Mouse (Mus musculus) spleen, postnatal 4 days (tissue): ENCODE results near the gene Chd9.
A peak's percentile ranks its signal among the peaks of the same experiment; 100 is the strongest.
"Not testable (repeated sequence)": the region's sequence is repeated elsewhere in the genome, so short reads cannot be mapped to it uniquely, and the experiment has no call there.

Experiments used
- DNase-seq, 2 experiments: peaks; one replicate each; pipeline ENCODE4 v3.0.0; 2022; ENCODE audit warnings: low spot score in 2 of 2

The Chd9 gene

DNA sequence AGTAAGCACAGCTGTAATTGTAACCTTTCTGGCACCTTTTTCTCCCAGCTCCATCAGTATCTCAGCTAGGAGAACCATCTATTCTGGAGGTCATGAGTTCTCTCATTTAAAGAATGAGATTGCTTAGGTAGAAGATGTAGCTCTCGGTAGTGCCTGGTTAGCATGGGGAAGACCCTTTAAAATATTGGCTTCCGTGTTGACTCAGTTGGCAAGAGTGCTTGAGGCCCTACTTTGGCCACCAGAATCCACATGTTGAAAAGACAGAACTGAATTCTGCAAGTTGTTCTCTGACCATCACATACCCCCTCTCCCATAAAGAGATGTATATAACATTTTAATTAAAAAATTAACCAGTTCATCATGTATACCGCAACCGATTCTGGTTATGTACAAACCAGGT, 78.8 kb downstream of the Chd9 start:
- no peak for DNase-seq

DNA sequence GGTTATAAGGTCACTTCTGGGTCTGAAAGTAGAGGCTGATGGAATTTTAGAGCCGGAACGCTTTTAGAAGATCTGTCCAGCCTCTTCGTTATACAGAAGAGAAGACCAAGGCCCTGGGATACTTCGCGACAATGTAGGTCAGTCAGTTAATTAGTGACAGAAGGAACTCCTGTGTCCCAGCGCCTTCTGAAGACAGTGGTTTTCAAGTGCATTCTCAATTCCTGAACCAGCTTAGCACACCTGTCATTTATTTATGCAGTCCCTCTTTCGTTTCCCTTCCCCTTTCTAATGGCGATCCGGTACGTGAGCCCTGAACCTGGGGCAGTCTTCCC, 79.3 kb downstream of the Chd9 start:
- no peak for DNase-seq

DNA sequence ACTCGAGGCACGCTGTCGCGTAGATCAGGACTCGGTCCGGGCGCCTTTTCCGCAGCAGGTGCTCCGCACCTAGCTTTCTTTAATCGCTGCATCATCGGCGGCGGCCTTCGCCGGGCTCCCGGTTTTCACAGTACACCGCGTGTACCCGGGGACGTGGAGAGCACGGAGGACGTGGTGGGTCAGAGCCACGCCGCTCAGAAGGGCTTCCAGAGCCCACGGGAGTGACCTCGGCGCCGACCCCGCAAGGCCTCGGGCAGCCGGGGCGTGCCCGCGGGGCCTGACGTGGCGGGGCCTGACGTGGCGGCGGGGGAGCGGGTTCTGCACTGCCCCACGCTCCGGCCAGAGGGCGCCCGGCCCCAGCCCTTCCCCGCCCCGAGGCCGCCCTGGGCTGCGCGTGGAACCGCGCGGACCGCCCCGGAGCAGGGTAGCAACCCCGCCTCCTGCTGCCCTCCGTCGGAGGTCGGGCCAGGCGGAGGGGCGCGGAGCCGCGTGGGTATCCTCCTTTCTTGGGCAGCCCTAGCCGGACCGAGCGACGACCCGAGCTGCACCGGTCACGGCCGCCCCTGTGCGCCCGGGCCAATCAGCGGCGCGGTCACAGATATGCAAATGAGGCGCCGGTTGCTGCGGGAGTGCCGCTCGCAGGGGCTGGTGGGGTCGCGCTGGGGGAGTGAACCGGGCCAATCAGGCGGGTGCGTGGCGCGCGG, 79.8 kb downstream of the Chd9 start:
- peak; percentile 91 to 97 for DNase-seq

DNA sequence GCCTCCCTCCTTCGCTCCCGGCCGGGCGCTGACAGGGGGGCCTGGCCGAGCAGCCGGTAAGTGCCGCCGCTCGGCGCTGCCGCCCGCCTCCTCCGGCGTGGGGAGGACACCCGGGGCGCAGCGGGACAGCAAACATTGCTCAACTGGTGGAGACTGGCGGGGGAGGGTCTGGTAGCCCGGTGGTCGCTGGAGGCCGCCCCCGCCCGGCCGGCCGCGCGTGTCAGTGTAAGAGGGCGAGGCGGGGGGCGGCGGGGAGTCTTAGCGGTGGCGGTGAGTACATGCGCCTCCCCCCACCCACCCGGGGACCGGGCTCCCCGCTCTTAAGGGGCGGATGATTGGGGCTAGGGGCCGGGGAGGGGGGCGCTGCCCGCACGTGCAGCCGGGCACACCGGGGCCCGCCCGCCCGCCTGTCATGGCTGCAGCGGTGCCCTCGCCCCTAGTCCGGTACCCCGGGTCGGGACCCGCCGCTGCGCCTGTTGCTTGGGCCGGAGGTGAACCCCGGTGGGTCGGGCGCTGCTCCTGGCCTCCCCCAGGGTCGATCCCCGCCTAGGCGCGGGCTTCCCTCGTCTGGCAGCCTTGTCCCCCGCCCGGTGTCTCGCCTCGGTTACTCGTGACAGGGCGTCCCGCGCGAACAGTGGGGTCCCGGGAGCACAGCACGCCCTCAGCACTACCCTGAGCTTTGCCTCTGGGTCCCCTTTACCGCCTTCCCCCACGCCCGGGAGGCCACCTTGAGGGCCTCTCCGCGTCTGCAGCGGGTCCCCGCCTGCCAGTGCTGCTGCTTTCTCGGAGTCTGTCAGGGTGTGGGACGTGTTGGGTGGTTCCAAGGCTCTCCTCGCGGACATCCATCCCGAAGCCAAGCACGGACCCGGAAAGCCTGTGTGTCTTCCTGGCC, 80.7 kb downstream of the Chd9 start:
- DNase-seq, result peak; percentile 48 to 82

DNA sequence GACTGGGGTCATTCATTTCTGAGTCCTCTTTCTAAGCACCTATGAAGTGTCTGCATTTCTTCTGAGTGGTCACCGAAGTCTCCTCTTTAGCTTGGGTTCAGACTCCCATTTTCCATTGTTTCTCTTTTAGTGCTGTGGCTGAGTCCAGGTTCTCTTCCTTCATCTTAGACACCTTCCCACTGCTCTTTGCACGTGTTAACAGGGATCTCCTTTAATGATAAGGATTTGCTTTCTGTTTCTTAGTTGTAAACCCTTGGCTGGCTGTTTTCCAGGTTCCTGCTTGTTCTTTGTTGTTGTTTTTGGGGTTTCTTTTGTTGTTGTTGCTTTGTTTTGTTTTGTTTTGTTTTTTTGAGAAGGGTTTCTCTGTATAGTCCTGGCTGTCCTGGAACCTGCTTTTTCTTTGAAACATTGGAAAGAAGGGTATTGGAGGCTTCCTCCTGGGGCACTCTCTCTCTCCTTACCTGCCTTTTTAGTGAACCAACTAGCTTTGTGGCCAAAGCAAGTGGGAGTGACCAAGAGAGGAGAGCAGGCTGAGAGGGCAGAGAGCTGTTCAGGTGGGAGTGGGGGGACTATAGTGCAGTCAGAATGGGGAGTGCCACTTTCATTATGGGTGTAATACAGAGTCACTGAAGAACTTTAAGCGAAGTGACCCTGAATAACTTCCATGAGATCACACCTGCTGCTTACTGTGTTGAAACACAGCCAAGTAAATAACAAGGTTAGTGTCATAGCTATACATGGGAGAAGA, 95.2 kb downstream of the Chd9 start:
- DNase-seq, result no peak

DNA sequence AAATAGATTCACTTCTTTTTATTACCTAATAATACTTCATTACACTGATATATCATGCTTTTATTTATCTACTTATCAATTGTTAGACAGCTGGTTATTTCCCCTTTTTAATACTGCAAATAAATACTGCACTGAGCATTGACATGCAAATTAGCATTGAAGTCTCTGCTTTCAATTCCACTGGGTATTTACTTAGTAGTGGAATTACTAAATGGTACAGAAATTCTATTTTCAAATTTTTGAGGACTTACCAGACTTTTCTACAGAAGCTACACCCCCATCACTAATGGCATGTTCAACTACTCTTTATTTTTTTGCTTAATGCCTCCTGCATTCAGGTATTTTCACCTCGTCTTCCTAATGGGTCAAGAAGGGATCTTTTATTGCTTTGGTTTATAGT, 100.3 kb downstream of the Chd9 start:
- no peak for DNase-seq

DNA sequence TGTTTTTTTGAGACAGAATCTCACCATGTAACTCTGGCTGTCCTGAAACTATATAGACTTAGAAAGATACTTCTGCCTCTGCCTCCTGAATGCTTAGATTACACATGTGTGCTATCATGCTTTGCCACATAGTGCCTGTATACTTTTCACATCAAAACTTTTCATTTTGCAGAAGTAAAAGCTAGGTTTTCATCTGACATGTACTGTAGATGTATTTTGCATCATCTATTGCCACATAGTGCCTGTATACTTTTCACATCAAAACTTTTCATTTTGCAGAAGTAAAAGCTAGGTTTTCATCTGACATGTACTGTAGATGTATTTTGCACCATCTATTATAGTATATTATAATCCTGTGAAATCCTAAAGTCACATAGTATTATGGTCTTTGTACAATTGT, 102.0 kb downstream of the Chd9 start:
- DNase-seq, result not testable (repeated sequence)

DNA sequence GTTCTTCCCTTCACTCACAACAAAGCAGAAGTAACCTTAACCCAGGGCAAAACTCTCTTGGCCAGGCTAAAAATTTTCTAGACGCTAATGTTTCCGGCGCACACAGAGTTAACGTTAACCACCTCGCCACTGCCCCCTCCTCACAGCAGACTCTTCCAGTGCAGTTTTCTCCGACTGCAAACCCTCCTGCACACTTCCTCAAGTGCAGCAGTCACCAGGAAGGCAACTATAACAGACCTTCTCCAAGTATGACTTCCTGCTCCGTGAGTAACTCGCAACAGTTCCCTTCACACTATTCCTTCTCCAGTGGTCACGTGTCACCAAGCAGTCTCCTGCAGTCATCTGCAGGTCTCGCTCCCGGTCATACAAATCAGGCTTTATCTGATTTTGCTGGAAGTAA, 104.8 kb downstream of the Chd9 start:
- no peak for DNase-seq

DNA sequence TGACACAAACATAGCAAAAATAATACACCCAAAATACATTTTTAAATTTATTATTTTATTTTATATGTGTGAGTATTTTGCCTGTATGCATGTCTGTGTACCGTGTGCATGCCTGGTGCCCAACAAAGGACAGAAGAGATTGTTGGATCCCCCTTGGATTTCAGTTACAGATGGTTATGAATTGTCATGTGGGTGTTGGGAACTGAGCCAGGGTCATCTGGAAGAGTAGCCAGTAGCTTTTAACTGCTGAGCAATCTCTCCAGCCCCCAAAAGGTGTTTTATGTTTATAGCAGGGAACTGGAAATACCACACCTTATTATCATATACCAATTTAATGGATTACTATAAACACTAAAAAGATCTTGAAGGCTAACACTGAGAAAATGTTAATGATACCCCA, 106.6 kb downstream of the Chd9 start:
- DNase-seq, result no peak

DNA sequence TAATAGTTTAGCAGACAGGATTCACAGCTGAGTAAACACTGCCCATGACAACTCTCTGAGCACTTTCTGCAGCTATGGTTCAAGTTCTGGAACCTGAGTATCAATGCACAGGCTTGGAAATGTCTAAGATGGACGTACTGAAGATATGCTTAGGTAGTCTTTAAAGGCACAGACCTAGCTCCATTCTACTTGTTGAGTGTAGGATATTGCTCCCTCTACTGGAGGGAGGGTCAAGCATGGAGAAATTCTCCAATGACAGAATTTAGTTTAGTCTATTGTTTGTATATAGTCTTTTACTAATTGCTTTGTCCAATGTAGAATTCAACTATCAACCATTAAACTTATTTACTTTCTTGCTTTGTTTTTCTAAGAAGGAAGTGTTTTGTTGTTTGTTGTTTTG, 108.7 kb downstream of the Chd9 start:
- no peak for DNase-seq

DNA sequence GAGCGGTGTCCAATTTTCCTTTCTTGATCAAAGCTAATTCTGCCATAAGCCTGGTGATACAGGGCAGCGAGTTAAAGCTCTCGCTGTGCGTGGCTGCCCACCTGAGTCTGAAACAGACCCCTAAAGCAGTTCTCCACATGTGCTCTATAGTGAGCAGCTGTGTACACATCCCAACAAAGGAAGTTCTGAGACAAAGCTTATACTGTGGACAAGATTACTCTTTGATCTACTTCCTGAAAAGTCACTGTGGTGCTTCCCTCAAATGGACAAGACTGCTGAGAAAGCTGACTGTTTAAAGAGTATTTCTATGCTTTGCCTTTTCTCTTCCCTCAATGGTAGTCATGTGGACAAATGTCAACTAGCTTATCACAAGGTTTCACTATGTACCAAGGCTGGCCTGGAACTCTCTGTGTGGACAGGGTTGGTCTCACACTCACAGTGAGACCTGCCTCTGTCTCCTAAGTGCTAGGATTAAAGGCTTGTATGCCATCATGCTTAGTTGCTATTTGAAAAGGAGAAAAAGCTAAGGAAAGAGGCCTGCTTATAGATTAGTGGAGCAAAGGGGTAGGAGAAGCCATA, 110.3 kb downstream of the Chd9 start:
- DNase-seq, result no peak

DNA sequence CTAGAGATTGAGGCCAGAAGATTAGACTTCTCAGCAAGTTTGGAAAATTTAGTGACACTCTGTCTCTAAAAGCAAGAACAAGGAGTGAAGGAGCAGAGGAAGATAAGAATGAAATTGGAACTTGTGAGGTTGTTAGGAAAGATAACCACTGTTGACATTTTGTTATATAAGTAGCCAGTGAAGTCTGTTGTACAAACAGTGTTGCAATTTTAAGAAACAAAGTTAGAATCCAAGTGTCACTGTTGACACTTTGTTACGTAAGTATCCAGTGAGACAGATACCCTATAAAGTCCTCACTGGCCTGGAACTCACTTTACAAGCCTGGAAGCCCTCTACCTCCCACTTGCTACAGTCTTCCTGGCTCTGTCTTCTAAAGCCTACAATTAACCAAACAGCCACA, 111.7 kb downstream of the Chd9 start:
- no peak for DNase-seq

DNA sequence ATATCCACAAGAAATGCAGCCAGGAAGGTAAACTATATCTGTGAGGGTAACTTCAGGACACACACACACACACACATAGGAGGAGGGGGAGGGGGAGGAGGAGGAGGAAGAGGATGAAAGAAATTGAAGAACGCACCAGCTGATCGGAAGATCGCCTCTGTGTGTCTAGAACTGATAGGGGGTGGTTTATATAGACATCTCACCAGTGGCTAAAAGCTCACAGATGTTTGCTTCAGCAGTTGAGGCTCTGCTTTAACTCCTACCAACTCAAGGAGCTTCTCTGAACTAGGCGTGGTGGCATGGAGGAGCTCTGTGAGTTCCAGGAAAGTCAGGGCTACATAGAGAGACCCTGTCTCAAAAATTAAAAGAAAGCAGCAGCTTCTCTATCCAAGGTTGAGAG, 115.6 kb downstream of the Chd9 start:
- no peak for DNase-seq

DNA sequence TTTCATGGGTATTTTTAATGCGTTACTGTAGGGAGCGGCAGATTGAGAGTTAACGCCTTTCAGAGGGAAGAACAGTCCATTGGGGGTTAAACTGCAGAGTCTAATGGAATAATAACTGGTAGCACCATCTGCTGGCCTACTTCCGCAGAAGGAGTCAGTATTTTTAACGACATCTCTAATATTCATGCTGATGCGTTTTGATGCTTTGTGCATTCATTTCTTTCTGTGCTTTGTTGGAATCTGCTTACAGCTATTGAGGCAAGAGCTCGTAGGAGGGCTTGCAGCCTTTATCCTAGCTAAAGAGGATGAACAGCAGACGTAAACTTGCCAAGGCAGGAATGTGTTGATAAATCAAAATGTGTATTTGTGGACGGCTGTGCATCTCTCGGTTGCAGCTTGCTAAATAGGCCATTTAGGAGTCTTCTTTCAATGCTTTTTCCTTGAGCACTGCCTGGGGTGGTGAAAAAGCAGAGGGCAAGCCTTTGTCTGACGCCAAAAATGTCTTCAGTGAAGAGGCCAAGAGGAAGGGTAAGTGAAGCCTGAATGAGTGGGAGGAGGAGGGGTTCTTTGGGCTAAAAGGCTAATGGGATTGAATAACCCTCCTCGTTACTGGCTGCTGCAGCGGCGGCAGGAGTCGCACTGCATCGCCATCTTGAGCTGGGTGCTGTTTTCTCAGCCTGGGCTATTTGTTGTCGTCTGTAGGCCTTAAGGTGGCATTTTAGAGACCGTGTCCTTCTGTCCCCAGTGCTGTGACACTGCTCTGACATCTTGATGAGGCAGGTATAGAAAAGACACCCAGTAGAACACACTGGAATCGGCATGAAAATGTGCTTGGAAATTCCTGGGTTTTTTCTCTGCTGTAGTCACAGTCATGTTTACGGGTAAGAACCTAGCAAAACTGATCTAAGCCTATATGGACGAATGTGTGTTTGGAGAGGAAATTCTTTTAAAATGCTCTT, 126.9 kb downstream of the Chd9 start:
- DNase-seq, result peak; percentile 62 to 80

DNA sequence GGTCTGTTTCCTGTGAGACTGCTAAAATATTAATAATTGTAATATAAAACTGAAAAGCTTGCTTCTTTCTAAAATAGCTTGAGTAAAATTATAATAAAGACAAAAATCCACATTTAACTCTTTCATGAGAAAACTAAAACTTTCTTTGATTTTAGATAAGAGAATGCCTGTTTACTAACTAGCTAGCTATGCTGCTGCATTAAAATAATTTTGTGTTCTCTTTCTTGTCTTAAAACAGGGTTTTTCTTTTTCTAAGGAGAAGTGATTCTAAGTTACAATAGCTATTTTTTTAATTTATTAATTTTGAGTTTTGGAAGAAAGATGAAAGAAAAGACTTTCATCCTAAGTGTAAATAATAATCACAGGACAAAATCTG, 127.6 kb downstream of the Chd9 start:
- DNase-seq, result no peak

DNA sequence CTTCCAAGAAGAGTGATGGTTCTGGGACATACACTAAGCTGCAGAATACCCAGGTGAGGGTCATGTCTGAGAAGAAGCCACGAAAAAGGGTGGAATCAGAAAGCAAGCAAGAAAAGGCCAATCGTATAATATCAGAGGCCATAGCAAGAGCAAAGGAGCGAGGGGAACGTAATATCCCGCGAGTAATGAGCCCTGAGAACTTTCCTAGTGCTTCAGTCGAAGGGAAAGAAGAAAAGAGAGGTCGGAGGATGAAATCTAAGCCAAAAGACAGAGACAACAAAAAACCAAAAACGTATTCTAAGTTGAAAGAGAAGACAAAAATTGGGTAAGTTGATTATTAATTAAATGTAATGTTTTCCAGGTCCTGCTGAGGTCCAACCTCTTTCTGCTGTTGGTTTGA, 128.2 kb downstream of the Chd9 start:
- no peak for DNase-seq

DNA sequence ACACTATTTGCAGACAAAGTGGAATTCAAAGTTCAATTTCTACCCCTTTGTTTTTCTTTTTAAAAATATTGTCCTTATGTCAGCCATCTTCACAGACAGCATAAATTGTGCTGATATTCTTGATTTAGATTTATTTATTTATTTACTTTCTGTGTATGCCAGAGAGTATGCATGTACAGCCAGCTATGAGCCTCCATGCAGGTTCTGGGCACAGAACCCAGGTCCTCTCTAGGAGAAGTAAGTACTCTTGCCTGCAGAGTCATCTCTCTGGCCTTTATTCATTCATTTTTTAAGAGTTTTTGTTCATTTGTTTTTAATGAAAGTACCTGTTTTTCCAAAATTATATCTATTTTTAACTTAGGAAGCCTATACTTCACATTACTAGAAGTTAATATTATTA, 129.6 kb downstream of the Chd9 start:
- no peak for DNase-seq

DNA sequence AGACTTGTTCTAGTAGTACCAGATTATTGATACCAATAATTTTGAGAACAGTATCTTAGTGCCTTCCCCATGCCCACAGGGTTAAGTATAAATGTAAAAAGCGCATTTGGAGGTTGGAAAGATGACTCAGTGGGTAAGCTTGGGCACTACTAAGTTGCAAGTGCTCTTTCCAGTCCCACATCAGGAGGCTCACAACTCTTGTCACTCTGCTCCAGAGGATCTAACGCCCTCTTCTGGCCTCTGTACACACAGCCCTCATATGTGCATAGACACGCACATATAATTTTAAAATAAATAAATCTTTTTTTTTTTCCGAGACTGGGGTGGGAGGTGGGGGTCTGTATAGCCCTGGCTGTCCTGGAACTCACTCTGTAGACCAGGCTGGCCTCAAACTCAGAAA, 131.6 kb downstream of the Chd9 start:
- no peak for DNase-seq

DNA sequence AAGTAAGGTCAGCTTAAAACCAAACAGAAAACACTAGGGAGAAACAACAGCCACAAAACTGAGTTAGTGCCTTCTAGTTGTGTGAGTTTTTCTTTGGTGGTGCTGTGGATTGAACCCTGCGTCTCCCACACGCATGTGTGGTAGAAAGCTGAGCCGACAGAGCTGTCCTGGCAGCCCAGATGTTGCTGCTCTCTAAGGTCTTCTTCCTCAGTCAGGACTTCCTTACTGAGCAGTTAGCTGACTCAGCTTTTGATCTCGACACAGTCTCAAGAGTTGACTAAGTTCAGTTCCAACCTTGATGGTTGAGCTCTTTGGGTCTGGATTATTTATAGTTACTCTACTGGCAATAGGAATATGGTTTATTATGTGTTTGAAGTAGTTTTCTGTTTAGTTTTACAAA, 133.5 kb downstream of the Chd9 start:
- DNase-seq, result no peak

DNA sequence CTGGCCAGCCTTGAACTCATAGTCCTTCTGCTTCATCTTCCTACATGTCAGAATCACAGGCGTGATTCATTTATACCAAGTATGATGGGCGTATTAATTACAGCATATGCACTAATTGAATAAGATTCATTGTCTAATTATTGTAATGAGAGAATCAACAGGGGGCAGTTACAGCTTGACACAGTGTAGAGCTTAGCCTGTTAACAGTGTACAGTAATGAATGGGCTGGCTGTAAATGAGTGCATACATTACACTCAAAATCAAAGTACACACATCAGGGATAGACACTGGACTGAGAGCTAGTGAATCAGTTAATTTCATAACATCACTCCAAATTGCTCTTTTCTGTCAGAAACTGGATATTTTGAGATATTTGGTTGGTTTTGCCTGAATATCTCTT, 135.9 kb downstream of the Chd9 start:
- DNase-seq, result no peak

DNA sequence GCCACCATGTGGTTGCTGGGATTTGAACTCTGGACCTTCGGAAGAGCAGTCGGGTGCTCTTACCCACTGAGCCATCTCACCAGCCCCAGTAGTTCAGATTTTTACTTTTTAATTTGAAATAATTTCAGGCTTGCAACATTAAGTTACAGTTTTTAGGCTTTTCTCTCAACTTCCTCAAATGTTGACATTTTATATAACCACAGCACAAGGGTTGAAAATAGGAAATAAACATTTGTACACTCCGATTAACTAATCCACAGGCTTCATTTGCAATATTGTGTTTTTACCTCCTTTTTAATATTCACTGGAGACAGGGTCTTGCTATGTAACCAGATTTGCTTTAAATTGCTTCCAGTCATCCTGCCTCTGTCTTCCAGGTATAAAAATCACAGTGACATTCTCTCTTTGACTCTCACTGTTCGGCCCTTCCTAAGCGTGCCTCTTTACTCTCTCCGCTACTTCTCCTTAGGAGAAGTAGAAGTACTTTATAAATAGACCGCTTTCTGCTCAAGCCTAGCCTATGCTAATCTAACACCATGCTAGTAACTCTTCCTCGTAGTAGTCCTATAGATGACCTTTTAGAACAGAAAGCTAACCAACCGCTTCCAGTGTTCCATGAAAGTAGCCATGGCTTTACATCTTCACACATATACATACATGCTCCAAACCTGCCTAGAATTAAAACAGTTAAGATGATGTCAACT, 137.5 kb downstream of the Chd9 start:
- DNase-seq, result no peak
